Mouse (Mus musculus): Measurements from ENCODE around the gene Steap1. TPM values are rescaled to one million over a fixed set of nuclear protein-coding genes. Genes with fewer than 3 reads are reported as not detected.

Gene Steap1
- polyA plus RNA-seq, 1 experiment from 2014 or later, result 1.9 TPM

Other genes with a start within 250 kb of the Steap1 start
- gene Cldn12, start 234.4 kb downstream of the Steap1 start, polyA plus RNA-seq (2015; fragmentation: Nextera tagmentation; extraction: Ambion mirVana), result 18.2 and 19.8 TPM in 2 replicates
- gene Gtpbp10, start 189.8 kb downstream of the Steap1 start, polyA plus RNA-seq (2015; fragmentation: Nextera tagmentation; extraction: Ambion mirVana), result 23.7 and 27.9 TPM in 2 replicates
- gene Gm8773, start 175.5 kb downstream of the Steap1 start, polyA plus RNA-seq (2015; fragmentation: Nextera tagmentation; extraction: Ambion mirVana), result 9.8 TPM in 2 replicates
- gene Cfap69, start 85.1 kb downstream of the Steap1 start, polyA plus RNA-seq (2015; fragmentation: Nextera tagmentation; extraction: Ambion mirVana), result 6.7 and 8.2 TPM in 2 replicates
- gene Steap2, start 54.7 kb downstream of the Steap1 start, polyA plus RNA-seq (2015; fragmentation: Nextera tagmentation; extraction: Ambion mirVana), result 5.0 and 5.2 TPM in 2 replicates